20 mouse cellular contexts compared by ENCODE assay signal in the genomic region with DNA sequence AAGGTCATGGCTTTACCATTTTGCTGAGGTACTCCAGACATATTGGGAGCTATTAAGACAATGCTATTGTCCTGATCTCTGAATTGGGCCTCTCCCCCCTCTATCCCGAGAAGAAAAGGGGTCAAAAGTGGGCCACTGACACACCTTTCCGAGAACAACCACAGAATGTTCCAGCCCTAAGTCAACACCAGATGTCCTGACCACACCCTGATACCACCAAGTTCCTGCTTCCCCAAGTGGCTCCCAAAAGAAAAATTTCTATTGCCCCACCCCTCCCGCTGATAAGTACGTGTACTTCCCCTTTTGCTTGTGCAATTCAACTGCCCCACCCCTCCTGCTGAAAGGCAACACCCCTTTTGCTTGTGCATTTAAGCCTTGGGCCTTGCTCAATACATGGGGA.
"Had no signal": no experiment of that assay in that cellular context is flagged by ENCODE, and none has a peak within 500 bp of the region (broad histone marks: within the 10 kb centered on the region; RNA-seq: fewer than 3 reads in every experiment).

No protein-coding gene starts in this region.

- H3K36me3 ChIP-seq: limb, embryonic 12.5 days; limb, embryonic 15.5 days; liver, embryonic 15.5 days; lung, embryonic 15.5 days; neural tube, embryonic 12.5 days; neural tube, embryonic 15.5 days had no signal

- H3K9ac ChIP-seq: limb, embryonic 12.5 days; limb, embryonic 15.5 days; liver, embryonic 15.5 days; lung, embryonic 15.5 days; neural tube, embryonic 12.5 days; neural tube, embryonic 15.5 days had no signal

- H3K4me3 ChIP-seq: limb, embryonic 12.5 days; limb, embryonic 15.5 days; liver, embryonic 15.5 days; lung, embryonic 15.5 days; neural tube, embryonic 12.5 days; neural tube, embryonic 15.5 days had no signal

- H3K27ac ChIP-seq: limb, embryonic 12.5 days; limb, embryonic 15.5 days; liver, embryonic 15.5 days; lung, embryonic 15.5 days; neural tube, embryonic 12.5 days; neural tube, embryonic 15.5 days had no signal

- DNase-seq: kidney, adult 9 months; kidney, postnatal 14 days; kidney, postnatal 4 days; left cerebral cortex, postnatal 4 days; lung, adult 18-20 months; lung, postnatal 10 days; lung, postnatal 36 days; midbrain, embryonic 14.5 days; retina, postnatal 1 day; right cerebral cortex, postnatal 25 days; spleen, adult 18-20 months; thymus, adult 2 months; thymus, postnatal 14 days; thymus, postnatal 4 days had no signal

- H3K27me3 ChIP-seq: limb, embryonic 12.5 days; limb, embryonic 15.5 days; liver, embryonic 15.5 days; lung, embryonic 15.5 days; neural tube, embryonic 12.5 days; neural tube, embryonic 15.5 days had no signal

- H3K4me1 ChIP-seq: limb, embryonic 12.5 days; limb, embryonic 15.5 days; liver, embryonic 15.5 days; lung, embryonic 15.5 days; neural tube, embryonic 12.5 days; neural tube, embryonic 15.5 days had no signal

- H3K9me3 ChIP-seq: limb, embryonic 12.5 days; limb, embryonic 15.5 days; liver, embryonic 15.5 days; lung, embryonic 15.5 days; neural tube, embryonic 12.5 days; neural tube, embryonic 15.5 days had no signal
